Mouse (Mus musculus): ENCODE measurements around the gene Wbp1.

DNA sequence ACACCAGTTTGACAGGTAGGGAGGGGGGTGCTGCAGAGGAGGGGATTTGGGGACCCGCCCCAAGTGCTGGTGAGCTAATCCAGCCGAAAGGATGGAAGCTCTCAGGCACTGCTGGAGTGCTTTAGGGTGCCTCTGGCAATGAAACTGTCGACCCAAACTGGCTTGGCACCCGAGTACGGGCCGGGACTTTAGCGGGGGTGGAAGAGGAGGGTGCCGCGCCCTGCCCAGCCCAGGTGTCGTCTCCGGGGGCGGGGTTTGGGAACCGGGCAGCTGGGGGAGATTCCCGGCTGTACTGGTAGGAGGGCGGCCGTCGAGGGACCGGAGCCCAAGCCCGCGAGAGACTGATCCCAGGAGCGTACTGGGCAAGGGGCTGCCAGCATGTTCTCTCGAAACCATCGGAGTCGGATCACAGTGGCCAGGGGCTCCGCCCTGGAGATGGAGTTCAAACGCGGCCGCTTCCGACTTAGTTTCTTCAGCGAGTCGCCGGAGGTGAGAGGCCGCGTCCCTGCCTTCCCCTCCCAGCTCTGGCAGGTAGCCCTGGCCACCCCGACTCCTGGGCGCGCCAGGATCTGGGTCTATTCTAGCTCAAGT lies 14.3 kb upstream of the Wbp1 start:
- TF ChIP-seq CTCF (conservative IDR thresholded peaks at IDR 0.05; ENCODE audit: low read length), result no peak
- TF ChIP-seq POU5F1 (IDR thresholded peaks at IDR 0.05; ENCODE audit: borderline replicate concordance, low read length), result no peak
